Mouse (Mus musculus) activated CD4-positive, CD25-positive, alpha-beta regulatory T cell, adult 4 months (primary cell): Measurements from ENCODE around the gene Dnajb3. TPM values are rescaled to one million over a fixed set of nuclear protein-coding genes. Genes with fewer than 3 reads are reported as not detected.

Source experiments
- ATAC-seq: one replicate; pipeline ENCODE4 v1.8.0; 2017
- polyA plus RNA-seq, 2 experiments: library from polyadenylated mRNA; unstranded; fragments of 100-300 nt; shearing (Covaris generic); gene quantifications; one replicate each; pipeline ENCODE4 v1.2.1; 2017

The Dnajb3 gene
- polyA plus RNA-seq = under 1 TPM; 0.48 to 0.63 TPM

DNA sequence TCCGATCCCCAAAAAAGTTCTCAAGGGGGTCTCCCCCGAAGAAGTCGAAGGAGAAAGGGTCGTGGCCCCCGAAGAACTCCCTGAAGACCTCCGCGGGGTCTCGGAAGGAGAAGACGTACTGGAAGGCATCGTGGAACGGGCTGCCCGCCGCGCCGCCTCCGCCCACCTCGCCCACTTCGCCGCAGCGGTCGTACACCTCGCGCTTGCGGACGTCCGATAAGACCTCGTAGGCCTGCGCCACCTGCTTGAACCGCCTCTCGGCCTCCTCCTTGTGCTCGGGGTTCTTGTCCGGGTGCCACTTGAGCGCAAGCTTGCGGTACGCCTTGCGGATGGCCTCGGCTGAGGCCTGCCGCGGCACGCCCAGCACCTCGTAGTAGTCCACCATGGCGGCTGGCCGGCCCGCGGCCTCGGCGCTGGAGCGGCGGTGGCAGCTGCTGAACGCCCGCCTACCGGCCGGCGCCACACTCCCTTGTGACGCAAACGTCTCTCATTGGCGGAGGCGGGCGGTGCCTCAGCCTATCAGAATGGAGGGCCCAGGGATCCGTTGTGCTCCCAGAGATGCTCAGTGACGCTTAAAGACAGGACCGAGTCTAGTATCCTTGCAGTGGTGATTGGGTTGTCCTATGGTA is at the start of gene Dnajb3:
Gene Dnajb3 (minus strand): TSS at position 489 of the 629 bp plus-strand sequence.
- peak; percentile 77 for ATAC-seq

DNA sequence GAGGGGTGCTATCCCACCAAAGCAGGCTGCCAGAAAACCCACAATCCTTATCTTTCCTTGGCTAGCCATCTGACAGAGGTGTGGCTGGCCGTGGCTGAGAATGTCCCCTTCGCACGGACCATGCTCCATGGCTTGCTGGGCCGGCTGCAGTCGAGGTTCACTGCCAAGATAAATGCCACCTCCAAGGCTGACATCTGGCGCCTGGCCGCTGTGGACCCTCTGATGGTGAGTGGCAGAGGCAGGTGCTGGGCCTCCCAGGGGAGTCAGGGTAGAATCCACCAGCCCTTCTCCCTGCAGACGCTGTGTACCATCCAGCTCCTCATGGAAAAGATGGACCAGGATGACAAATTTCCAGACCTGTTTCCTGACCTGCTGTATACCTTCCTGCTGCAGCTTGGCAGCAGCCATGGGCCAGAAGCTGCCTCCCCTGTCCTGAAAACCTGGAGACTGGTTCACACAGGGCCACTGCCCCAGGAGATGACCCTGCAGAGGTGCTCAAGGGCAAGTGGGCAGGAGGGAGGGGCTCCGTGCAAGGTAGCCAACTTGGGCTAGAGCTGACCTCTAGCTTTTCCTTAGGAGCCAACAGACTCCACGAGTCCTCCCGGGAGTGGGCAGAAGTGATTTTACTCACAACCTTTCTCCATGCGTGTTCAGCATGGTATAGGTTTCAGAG is 49.3 kb upstream of the Dnajb3 start:
- no peak for ATAC-seq

DNA sequence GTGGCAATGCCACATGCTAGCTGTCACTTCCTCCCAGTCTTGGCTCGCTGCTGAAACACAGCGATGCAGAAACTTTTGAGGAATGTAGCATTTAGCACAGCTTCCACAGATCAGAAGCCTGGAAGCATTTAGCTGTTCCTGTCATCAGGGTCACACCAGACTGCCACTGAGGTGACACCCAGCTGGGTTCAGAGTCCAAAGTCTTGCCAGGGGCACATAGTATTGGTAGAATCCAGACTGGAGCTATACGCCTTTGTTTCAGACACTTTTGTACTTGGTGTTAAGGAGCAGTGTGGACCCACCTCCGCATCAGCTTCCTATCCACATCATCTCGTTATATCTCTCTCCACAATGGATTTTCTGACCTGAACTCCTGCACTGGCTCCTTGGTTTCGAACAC is 48.0 kb upstream of the Dnajb3 start:
- ATAC-seq = no peak

DNA sequence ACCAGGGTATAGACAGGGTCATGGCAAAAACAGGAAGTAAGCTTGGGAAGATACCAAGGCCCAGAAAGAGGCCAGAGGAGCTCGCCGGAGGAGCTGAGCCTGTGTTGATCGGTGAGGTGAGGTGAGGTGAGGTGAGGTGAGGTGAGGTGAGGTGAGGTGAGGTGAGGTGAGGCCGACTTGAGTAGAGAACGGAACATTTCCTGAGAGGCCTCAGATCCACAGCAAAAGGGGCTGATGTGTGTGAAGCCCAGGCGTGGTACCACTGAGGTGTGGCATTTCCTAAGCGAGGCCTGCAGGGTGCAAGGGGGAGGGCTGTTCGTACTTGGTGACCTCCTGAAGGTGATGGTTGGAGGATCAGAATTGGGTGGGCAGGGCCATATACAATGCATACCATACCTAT is 47.5 kb upstream of the Dnajb3 start:
- peak; percentile 9 for ATAC-seq

DNA sequence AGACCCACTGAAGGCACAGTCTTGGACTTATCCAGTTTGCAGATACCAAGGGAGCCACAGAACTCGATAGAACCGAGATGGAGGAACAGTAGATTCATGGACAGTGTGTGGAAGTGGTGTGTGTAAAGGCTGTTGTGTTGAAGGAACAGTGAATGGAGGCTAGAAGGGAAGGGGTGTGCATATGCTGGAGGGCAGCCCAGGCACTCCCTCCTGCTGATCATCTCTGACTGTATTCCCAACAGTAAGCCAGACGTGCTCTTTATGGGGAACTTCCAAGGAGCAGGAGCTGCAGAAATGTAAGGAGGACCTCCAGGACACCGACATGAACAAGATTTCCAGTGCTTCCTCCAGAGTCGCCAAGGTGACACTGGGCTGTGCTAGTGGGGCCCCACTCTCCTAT is 44.4 kb upstream of the Dnajb3 start:
- ATAC-seq = no peak

DNA sequence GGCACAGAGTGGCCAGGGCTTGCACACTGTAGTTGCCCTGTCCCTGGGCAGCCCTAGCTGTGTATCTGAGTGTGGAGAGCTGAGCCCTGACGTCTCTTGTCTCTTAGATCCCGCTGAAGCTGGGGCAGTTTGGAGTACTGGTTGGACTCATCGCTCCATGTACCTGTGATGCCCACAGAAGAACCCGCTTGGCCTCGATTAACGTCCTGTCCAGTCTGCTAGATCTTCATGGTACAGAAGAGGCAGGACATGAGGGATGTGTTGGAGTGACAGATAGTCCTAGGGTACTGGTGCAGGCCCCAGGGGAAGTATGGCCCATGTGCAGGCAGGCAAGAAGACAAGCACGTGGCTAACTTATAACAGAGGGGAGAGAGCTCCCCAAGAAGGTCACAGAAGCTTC is 44.0 kb upstream of the Dnajb3 start:
- ATAC-seq = no peak

DNA sequence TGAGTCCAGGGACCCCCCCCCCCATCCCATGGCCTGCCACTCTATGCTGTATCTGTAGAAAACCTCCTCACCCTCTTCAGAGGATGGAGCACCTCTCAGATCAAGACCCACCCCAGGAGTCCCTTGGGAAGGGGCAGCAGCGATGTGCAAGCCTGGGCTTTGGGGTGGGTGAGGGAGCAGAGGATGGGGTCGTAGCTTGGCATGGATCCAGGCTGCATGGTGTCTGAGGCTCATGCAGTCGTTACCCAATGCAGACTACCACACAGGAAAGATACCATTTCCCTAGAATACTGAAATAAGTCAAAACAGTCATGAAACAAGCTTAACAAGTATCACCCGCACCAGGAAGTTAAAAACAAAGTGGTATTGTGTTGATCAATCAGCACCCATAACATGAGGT is 43.1 kb upstream of the Dnajb3 start:
- no peak for ATAC-seq

DNA sequence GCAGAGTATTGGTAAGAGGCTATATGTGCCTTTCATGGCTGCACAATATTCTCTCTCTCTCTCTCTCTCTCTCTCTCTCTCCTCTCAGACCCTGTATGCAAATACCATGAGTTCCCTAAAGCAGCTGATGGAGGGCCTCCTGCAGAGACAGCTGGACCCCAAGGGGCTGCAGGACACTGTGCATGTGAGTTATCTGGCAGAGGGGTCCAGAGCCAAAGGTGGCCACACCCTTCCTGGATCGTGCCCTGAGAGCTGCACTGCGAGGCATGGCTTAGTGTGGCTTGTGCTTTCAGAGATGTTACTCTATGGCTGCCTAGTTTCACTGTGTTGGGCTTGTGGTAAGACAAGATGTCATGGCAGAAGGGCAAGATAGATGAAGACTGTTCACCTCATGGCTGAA is 42.1 kb upstream of the Dnajb3 start:
- ATAC-seq = no peak

DNA sequence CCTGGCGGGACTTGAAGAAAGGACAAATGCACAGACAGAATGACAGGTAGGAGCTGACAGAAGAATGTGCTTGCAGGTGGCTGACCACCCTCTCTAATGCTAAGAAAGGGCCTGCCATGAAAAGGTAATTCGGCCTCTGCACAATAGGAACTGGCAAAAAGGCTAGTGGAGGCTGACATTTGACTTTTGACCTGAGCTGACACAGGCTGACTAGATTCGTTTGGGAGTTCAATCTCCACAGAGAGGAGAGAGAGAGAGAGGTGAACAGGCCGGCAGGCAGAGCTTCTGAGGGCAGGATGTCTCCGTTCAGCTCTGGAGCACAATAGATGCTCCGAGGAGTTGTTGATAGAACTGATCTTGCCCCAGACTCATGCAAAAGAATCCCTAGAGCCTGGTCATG is 40.8 kb upstream of the Dnajb3 start:
- ATAC-seq = no peak

DNA sequence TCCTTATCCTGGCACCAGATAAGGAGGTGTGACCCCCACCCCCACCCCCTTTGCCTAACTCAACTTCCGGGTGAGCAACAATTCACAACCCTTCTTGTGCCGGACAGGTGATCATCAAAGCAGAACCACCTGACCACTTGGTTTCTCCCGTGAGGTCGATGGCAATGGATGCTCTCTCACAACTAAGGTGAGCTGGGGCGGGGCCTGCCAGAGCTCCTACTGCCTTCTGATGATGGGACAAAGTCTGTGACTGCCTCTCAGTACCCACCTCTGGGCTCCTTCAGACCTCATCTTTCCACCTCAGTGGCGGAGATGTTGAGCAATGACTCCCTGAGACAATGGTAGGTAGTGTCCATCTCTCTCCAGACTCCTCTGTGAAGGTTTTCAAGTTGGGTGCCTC is 40.3 kb upstream of the Dnajb3 start:
- ATAC-seq = no peak

DNA sequence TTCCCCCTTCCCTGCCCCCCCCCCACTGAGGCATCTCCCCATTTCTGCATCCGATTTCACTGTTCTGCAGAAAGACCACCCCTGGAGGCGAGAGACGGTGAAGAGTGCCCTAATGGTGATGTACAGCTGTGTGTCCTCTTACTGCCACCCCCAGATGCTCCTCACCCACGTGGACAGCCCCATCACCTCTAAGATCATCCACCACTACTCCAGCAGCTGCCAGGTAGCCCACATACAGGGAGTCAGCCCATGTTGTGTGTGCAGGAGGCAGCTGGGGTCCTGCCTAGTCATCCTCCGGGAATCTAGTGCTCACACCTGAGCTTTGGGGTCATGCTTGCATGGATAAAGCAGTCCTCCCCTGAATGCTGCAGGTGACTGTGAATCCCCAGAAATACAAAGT is 38.3 kb upstream of the Dnajb3 start:
- no peak for ATAC-seq

DNA sequence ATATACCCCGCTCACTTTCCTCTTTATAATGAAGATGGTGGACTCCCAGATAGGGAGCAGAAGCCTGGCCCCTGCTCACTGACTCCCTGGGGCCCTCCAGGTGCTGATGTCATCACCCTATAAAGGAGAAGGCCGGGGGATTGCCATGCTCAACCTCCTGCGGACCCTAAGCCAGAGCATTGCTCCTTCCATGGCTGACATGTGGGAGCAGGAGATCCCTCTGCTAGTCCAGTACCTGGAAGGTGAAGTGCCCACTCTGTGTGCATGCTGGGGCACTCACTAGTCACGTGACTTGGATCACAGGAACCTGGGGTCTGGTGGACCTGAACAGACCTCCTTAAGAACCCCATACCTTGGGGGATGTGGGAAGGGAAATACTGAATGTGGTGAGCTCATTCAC is 35.0 kb upstream of the Dnajb3 start:
- ATAC-seq = no peak

DNA sequence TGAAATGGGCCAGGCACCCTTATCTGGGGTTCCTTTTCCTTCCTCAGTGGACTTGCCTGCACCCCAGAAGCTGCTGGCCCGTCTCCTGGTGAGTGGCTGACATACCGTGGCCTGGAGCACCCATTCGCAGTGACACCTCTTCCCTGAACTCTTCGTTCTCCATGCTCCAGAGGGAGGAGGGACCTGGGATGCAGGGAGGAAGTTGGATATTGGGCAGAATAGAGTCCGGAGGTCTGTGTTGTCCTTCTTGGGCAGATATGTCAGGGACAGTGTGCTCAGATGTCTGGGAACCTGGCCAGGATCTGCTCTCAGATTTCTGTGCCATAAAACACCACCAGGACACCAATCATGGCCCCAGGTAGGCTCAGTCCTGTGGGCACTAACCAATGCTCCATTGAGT is 34.5 kb upstream of the Dnajb3 start:
- ATAC-seq = no peak

DNA sequence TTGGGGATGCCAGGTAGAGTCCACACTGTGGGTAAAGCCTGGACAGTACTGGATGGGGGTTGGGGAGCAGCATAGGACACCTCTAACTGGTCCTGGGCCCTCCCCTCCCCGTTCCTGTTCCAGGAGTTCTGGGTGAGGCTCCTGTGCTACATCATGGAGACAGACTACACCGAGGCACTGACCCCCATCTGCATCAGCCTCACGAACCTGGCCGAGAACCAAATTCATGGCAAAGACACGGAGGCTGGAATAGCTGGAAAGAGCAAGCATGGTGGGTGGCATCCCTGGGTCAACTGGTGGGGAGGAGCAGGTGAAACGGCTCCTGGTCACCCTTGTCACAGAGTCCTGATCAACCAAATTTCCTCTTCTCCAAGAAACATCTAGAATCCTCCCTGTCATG is 33.2 kb upstream of the Dnajb3 start:
- no peak for ATAC-seq

DNA sequence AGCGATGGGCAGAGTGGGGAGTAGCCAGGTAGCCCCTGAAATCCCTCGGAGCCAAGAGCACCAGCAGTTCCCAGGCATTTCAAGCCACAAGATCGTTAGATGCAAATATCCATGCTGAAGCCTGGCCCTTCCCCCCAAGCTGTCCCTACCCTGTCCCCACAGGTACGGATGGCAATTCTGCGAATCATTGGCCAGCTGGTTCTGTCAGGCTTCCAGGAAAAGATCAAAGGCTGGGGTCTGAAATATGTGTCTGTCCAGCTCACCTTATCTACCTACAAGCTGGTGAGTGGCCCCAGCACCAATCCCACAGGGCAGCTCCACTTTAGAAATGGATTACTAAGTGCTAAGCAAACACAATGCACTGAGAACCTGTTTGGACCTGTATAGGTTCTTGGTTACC is 31.7 kb upstream of the Dnajb3 start:
- ATAC-seq = no peak

DNA sequence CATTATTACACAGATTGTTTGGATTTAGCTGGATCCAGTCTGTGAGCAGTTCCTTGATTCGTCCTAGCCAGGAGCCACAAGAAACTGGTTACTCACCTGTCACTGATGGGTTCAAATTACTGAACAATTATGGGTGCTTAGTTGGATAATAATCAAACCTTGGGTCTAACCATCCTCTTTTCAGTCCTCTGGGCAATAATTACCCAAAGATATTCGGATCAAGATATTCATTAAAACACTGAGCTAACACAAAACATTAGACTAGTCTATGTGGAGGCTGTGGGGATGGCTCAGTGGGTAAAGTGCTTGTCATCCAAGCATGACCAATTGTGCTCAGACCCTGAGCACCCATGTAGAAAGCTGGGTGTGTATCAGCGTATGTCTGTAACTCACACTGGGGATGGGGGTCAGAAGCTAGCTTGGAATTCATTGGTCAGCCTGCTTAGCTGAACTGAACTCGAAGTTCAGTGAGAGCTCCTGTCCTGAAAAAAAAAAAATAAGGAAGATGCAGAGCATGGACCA is 30.4 kb upstream of the Dnajb3 start:
- no peak for ATAC-seq

DNA sequence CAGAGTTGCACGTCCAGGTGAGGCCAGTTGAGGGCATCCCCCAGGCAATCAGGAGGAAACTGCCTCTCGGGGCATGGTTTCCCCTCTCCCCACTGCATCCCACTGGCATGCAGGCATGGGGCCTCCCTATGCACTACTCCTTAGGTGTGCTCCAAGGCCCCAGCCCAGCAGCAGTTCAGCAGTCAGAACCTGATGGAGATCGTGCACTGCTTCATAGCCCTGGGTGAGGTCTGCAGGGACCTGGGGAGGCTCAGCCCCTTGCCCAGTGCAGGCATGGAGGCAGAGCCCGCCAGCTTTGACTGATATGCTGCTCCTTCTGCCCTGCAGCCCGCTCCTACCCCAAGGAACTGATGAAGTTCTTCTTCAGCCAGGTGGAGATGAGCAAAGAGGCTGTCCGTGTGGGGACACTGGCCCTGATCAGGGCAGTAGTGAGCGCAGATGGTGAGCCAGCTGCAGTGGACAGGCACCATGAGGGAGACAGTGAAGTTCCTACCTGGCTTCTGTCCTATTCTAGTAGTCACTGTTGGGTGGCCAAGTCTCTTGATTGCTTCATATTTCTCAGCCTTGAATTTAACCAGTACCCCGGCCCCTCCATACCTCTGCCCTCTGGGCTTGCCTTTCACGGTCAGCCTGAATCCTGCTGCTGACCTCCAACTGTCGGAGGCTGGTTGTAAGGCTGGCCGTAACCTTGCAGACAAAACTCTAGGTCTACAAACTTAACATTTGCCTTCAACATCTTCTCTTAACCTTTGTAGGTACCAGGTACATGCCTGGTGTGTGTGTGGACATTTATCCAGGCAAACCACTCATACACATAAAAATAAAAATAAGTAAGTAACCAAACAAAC is 29.7 kb upstream of the Dnajb3 start:
- ATAC-seq = no peak

DNA sequence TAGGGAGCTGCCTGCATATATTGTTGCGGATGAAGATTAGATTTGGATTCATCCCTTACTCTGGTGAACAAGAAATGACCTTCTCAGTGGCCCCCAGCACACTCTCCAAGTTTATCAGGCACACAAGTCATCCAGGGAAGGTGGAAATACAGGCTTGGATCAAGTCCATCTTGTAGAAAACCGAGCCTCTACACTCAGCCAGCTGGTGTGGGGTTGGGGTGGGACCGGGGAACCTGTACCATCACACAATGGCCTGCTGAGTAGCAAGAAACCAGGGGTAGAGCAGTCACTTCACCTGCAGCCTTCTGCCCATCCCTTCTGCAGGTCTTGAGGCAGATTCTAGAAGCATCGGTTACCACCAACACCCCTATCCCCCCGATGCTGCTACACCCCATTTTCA is 29.1 kb upstream of the Dnajb3 start:
- ATAC-seq = no peak

DNA sequence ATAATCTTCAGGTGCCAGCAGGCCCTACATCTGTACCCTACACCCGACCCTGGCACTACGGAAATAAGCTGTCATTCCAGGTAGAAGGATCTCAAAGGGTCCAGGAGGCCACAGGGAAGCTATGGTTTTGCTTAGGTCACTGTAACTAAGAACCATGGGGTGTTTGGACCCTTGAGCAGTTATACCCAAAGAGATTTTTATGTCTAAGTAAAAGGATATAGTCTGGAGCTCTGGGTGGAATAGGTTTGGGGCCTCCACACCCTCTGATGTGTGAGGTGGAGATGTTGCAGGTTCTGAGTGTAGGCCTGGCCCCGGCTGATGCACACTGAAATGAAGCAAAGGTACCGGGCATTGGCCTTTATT is 28.6 kb upstream of the Dnajb3 start:
- ATAC-seq = no peak

DNA sequence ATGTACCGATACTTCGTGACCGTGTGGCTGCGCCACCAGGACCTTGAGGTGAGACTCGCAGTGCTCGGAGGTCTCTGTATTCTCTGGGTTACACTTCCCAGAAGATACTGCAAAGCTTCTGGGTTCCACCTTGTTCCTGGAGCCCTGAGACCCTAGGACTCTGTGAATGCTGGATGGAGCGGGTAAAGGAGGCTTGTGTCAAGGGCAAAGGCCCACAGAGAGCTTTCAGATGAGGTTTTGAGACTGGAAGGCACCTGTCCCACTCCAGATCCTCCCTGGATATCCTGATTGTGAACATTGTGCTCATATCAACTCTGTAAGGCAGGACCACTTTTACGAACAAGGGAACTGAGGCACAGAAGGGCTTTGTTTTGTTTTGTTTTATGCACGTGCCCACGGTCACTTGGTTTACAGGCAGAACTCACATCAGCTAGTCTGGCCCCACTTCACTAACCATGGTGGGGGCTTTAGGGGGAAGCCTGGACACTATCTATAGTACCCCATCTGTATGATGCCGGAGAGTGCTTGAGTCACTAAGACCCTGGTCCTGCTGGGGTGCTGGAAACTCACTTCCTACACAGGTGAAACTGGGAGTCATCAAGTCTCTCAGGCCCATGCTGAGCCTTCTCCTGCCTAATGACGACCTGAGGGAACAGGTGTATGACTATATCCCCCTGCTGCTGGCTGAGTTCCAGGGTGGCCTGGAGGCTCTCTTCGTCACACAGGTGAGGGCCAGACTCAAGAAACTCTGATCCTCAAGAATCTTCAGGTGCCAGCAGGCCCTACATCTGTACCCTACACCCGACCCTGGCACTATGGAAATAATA is 28.1 kb upstream of the Dnajb3 start:
- ATAC-seq = no peak

DNA sequence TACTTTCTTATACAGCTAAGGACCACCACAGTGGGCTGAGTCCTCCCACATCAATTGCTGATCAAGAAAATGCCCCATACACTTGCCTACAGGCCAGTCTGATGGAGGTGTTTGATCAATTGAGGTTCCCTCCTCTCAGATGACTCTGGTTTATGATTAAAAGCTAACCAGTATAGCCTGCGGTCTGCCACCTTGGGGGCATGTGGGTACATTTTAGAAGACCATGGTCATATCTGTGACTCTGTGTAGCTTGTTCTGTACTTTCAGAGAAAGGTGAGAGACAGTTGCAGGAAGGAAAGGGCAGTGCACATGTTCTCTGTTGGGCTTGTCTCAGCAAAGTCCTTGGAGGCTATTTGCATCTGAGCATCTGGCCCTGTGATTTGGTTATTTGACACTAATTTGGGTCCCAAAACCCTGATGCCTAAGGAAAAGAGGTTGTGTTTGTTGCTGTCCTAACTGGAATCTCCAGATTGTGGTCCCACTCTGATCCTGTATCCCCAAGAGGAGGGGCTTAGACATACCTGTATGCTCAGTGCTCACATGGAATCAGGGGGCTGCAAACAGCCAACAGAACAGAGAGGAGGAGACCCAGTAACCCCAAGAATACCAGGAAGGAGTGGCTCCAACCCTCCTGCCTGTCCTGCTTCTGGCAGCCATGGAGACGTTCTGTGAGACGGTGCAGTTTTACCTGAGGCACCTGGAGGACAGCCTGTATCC is 27.2 kb upstream of the Dnajb3 start:
- ATAC-seq = no peak
